Mouse (Mus musculus) CH12.LX (cell line): ENCODE measurements around the gene Tcea3. TPM values are rescaled to one million over a fixed set of nuclear protein-coding genes. Genes with fewer than 3 reads are reported as not detected.

Source experiments
- DNase-seq: peaks from one replicate; pipeline ENCODE4 v3.0.0-alpha.2; 2013; ENCODE audit errors: extremely low read depth
- H3K27ac ChIP-seq: 2 replicates; pipeline ENCODE4 v1.5.1; 2012; ENCODE audit warnings: low read depth, mild to moderate bottlenecking, control low read depth, moderate library complexity; ENCODE audit not compliant: insufficient read depth
- H3K27me3 ChIP-seq: replicated peaks from 2 replicates; pipeline ENCODE3; 2012; ENCODE audit warnings: inconsistent platforms
- H3K36me3 ChIP-seq, 2 experiments: replicated peaks in 1 of 2; 2 replicates each; pipeline versions ENCODE3 to v1.6.1; 2012; ENCODE audit warnings: inconsistent platforms in 1 of 2, low read length in 1 of 2, mild to moderate bottlenecking in 1 of 2, mixed read lengths in 1 of 2, moderate library complexity in 1 of 2; ENCODE audit not compliant: control insufficient read depth in 1 of 2, insufficient read depth in 1 of 2
- H3K4me1 ChIP-seq, 2 experiments: 2 replicates each; pipeline ENCODE4 v1.6.1; 2012; ENCODE audit warnings: inconsistent platforms in 1 of 2, moderate library complexity in 1 of 2; ENCODE audit not compliant: insufficient read depth in 2 of 2, control insufficient read depth in 1 of 2
- H3K4me2 ChIP-seq: 2 replicates; pipeline ENCODE4 v1.6.1; 2012; ENCODE audit warnings: low read depth, mild to moderate bottlenecking, control low read depth; ENCODE audit not compliant: poor library complexity, insufficient read depth, severe bottlenecking
- H3K4me3 ChIP-seq, 3 experiments: fragments of 150-350 bp in 1 of 3; sonication (generic) in 1 of 3; replicated peaks in 1 of 3; 2 replicates each; pipeline versions ENCODE3 to v1.5.1; 2011 to 2012; ENCODE audit warnings: low read depth in 2 of 3, low read length in 2 of 3, mild to moderate bottlenecking in 2 of 3, moderate library complexity in 2 of 3, control low read depth in 1 of 3, improper control_type of control experiment in 1 of 3, inconsistent platforms in 1 of 3, mixed read lengths in 1 of 3; ENCODE audit not compliant: poor library complexity in 1 of 3
- H3K79me2 ChIP-seq: replicated peaks from 2 replicates; pipeline ENCODE4 v1.6.1; 2012; ENCODE audit warnings: mild to moderate bottlenecking, moderate library complexity; ENCODE audit not compliant: control insufficient read depth, poor library complexity, insufficient read depth, severe bottlenecking; ENCODE audit errors: extremely low read depth
- H3K9ac ChIP-seq: 2 replicates; pipeline ENCODE4 v1.6.1; 2012; ENCODE audit warnings: low read depth, mild to moderate bottlenecking, control low read depth, moderate library complexity; ENCODE audit not compliant: insufficient read depth
- H3K9me3 ChIP-seq: replicated peaks from 2 replicates; pipeline ENCODE3; 2012; ENCODE audit warnings: low read length, inconsistent platforms, mixed read lengths
- BHLHE40 ChIP-seq: IDR thresholded peaks from 2 replicates; pipeline ENCODE4 v1.6.1; 2011; ENCODE audit warnings: mild to moderate bottlenecking, low read depth, low read length, improper control_type of control experiment
- CHD1 ChIP-seq: IDR thresholded peaks from 2 replicates; pipeline ENCODE4 v1.6.1; 2012; ENCODE audit warnings: low read depth, low read length, improper control_type of control experiment, inconsistent platforms
- CTCF ChIP-seq, 2 experiments: IDR thresholded peaks in 1 of 2; conservative IDR thresholded peaks in 1 of 2; 2 replicates each; pipeline ENCODE4 v1.5.1; 2011 to 2012; ENCODE audit warnings: low read depth in 2 of 2, low read length in 2 of 2, improper control_type of control experiment in 1 of 2, inconsistent platforms in 1 of 2, mild to moderate bottlenecking in 1 of 2, moderate library complexity in 1 of 2
- E2F4 ChIP-seq: IDR thresholded peaks from 2 replicates; pipeline ENCODE4 v1.6.1; 2011; ENCODE audit warnings: low read depth, low read length, improper control_type of control experiment; ENCODE audit not compliant: insufficient replicate concordance
- EP300 ChIP-seq: IDR thresholded peaks from 2 replicates; pipeline ENCODE4 v1.6.1; 2011; ENCODE audit warnings: low read length, improper control_type of control experiment
- IRF4 ChIP-seq: IDR thresholded peaks from 2 replicates; pipeline ENCODE4 v1.6.1; 2014; ENCODE audit warnings: low read depth, mild to moderate bottlenecking, inconsistent platforms, low read length, improper control_type of control experiment
- JUN ChIP-seq: IDR thresholded peaks from 2 replicates; pipeline ENCODE4 v1.6.1; 2011; ENCODE audit warnings: low read depth, mild to moderate bottlenecking, low read length, improper control_type of control experiment, moderate library complexity; ENCODE audit not compliant: insufficient read depth
- JUND ChIP-seq: conservative IDR thresholded peaks from 2 replicates; pipeline ENCODE4 v1.6.1; 2011; ENCODE audit warnings: low read depth, low read length, improper control_type of control experiment
- KAT2A ChIP-seq: IDR thresholded peaks from 2 replicates; pipeline ENCODE4 v1.6.1; 2012; ENCODE audit warnings: low read length, improper control_type of control experiment, inconsistent platforms; ENCODE audit not compliant: insufficient replicate concordance
- MAFK ChIP-seq: IDR thresholded peaks from 2 replicates; pipeline ENCODE4 v1.6.1; 2011; ENCODE audit warnings: low read length, improper control_type of control experiment; ENCODE audit not compliant: insufficient replicate concordance
- MAX ChIP-seq: IDR thresholded peaks from 2 replicates; pipeline ENCODE4 v1.6.1; 2011; ENCODE audit warnings: low read length, improper control_type of control experiment
- MEF2A ChIP-seq: IDR thresholded peaks from 2 replicates; pipeline ENCODE4 v1.6.1; 2014; ENCODE audit warnings: low read depth, mild to moderate bottlenecking, inconsistent platforms, low read length, improper control_type of control experiment, borderline replicate concordance
- MXI1 ChIP-seq: IDR thresholded peaks from 2 replicates; pipeline ENCODE4 v1.6.1; 2011; ENCODE audit warnings: mild to moderate bottlenecking, low read depth, low read length, improper control_type of control experiment
- NRF1 ChIP-seq: IDR thresholded peaks from 2 replicates; pipeline ENCODE4 v1.6.1; 2014; ENCODE audit warnings: low read depth, mild to moderate bottlenecking, inconsistent platforms, low read length, improper control_type of control experiment, moderate library complexity
- PAX5 ChIP-seq: IDR thresholded peaks from 2 replicates; pipeline ENCODE4 v1.6.1; 2012; ENCODE audit warnings: low read length, inconsistent platforms, mixed read lengths
- POLR2A ChIP-seq: IDR thresholded peaks from 2 replicates; pipeline ENCODE4 v1.6.1; 2011; ENCODE audit warnings: low read depth, mild to moderate bottlenecking, improper control_type of control experiment, low read length
- POLR2AphosphoS2 ChIP-seq: IDR thresholded peaks from 2 replicates; pipeline ENCODE4 v1.6.1; 2011; ENCODE audit warnings: low read depth, low read length, improper control_type of control experiment
- RAD21 ChIP-seq: IDR thresholded peaks from 2 replicates; pipeline ENCODE4 v1.6.1; 2011; ENCODE audit warnings: low read depth, mild to moderate bottlenecking, low read length, improper control_type of control experiment, moderate library complexity
- SMC3 ChIP-seq: IDR thresholded peaks from 2 replicates; pipeline ENCODE4 v1.6.1; 2011; ENCODE audit warnings: low read depth, low read length, improper control_type of control experiment
- UBTF ChIP-seq: IDR thresholded peaks from 2 replicates; pipeline ENCODE4 v1.6.1; 2012; ENCODE audit warnings: low read depth, mild to moderate bottlenecking, inconsistent platforms, low read length, improper control_type of control experiment, moderate library complexity
- USF2 ChIP-seq: conservative IDR thresholded peaks from 2 replicates; pipeline ENCODE4 v1.6.1; 2011; ENCODE audit warnings: low read depth, low read length, improper control_type of control experiment
- ZC3H11A ChIP-seq: IDR thresholded peaks from 2 replicates; pipeline ENCODE4 v1.6.1; 2012; ENCODE audit warnings: low read depth, mild to moderate bottlenecking, inconsistent platforms, low read length, improper control_type of control experiment
- ZKSCAN1 ChIP-seq: IDR thresholded peaks from 2 replicates; pipeline ENCODE4 v1.6.1; 2012; ENCODE audit warnings: low read depth, inconsistent platforms, low read length, improper control_type of control experiment, borderline replicate concordance
- ZNF384 ChIP-seq: IDR thresholded peaks from 2 replicates; pipeline ENCODE4 v1.6.1; 2012; ENCODE audit warnings: low read depth, low read length, improper control_type of control experiment, inconsistent platforms
- dilution Hi-C: fragments of 300-500 bp; cut with MboI; formaldehyde crosslinking; loops from 2 replicates; pipeline ENCODE4 v1.14.3; 2020; ENCODE audit warnings: low sequenced_read_pairs; ENCODE audit not compliant: extremely low pct_unique_long_range_greater_than_20kb, extremely low pct_ligation_motif_present
- in situ Hi-C: fragments of 300-500 bp; cut with MboI; formaldehyde crosslinking; loops from 3 replicates; pipeline ENCODE4 v1.14.3; 2019; ENCODE audit warnings: low sequenced_read_pairs, low pct_ligation_motif_present, low pct_unique_long_range_greater_than_20kb, mixed read lengths
- polyA plus RNA-seq: library from polyadenylated mRNA; unstranded; fragments of >175 nt; gene quantifications from 2 replicates; pipeline ENCODE4 v1.2.1, GENCODE M21; 2012; ENCODE audit warnings: low read depth; ENCODE audit not compliant: insufficient read length
- total RNA-seq, 2 experiments: library from RNA; depleted of rRNA; stranded (reverse); fragments of 300-350 nt in 1 of 2; fragments of >200 nt in 1 of 2; gene quantifications; 2 replicates each; pipeline ENCODE4 v1.2.3; 2012 to 2014

Gene Tcea3
- total and polyA plus RNA-seq, 3 experiments: not detected

- Histone ChIP-seq H3K4me3 (no peak overlapping the region), H3K27me3 (peaks cover 37% of the 10 kb centered on the region), H3K27ac (no peak overlapping the region), H3K4me2 (no peak overlapping the region), H3K9ac (no peak overlapping the region), H3K4me1 (peaks cover 0 to 7% of the 10 kb centered on the region in 2 experiments; a peak in 2 of 4 replicates), H3K36me3 (no peaks in the 10 kb centered on the region), H3K79me2 (no peaks in the 10 kb centered on the region), H3K9me3 (no peaks in the 10 kb centered on the region)
- in situ Hi-C loops: no loop called here
- dilution Hi-C loops: no loop called here
- TF ChIP-seq MAFK: no peak
- no peak for DNase-seq
These were observed 33.6 kb downstream of the Tcea3 start for GRCm38 (mm10) chr4:136281097-136281496.

GRCm38 (mm10) chr4:136281611-136282010 is 34.1 kb downstream of the Tcea3 start:
- in situ Hi-C loops: no loop called here
- dilution Hi-C loops: no loop called here

GRCm38 (mm10) chr4:136282621-136283480 is 35.3 kb downstream of the Tcea3 start:
- H3K27ac ChIP-seq: no peak overlapping the region
- no peak overlapping the region for H3K9ac ChIP-seq

More at GRCm38 (mm10) chr4:136281611-136282010, 34.1 kb downstream of the Tcea3 start:
- Histone ChIP-seq H3K79me2 (no peaks in the 10 kb centered on the region), H3K4me2 (no peak overlapping the region), H3K4me1 (peaks cover 0 to 8% of the 10 kb centered on the region in 2 experiments; a peak in 2 of 4 replicates), H3K36me3 (no peaks in the 10 kb centered on the region), H3K27ac (no peak overlapping the region), H3K4me3 (no peak overlapping the region), H3K9ac (no peak overlapping the region), H3K27me3 (peaks cover 33% of the 10 kb centered on the region), H3K9me3 (no peaks in the 10 kb centered on the region)
- DNase-seq: no peak
- TF ChIP-seq EP300 (no peak), NRF1 (no peak), MXI1 (no peak), SMC3 (no peak), MEF2A (no peak), POLR2AphosphoS2 (no peak), JUN (no peak)

More at GRCm38 (mm10) chr4:136282621-136283480, 35.3 kb downstream of the Tcea3 start:
- TF ChIP-seq ZNF384 (no peak), BHLHE40 (no peak), ZKSCAN1 (no peak), RAD21 (no peak), ZC3H11A (no peak), UBTF (no peak), CTCF (conservative IDR thresholded peaks at IDR 0.05 in 1 of 2, IDR thresholded peaks at IDR 0.05 in 1 of 2; ENCODE audit: low read depth in 2 of 2, low read length in 2 of 2) (no peak), KAT2A (no peak), CHD1 (no peak), MAX (no peak), POLR2A (no peak), IRF4 (no peak), USF2 (no peak), NRF1 (no peak), PAX5 (no peak), POLR2AphosphoS2 (no peak), E2F4 (no peak), EP300 (no peak), SMC3 (no peak), JUND (no peak)
- TF ChIP-seq, all 38 proteins: peak for 0
- in situ Hi-C loops (no loop called here), dilution Hi-C loops (no loop called here)
- Histone ChIP-seq H3K4me2 (no peak overlapping the region), H3K4me3 (no peak overlapping the region), H3K36me3 (peaks cover 0 to 5% of the 10 kb centered on the region in 2 experiments), H3K4me1 (peaks cover 0 to 18% of the 10 kb centered on the region in 2 experiments; a peak in 2 of 4 replicates), H3K9me3 (no peaks in the 10 kb centered on the region), H3K27me3 (peaks cover 23% of the 10 kb centered on the region), H3K79me2 (no peaks in the 10 kb centered on the region)
- DNase-seq: no peak
